Mouse (Mus musculus) liver, embryonic 14.5 days (tissue): ENCODE results near the gene Sncb.

Experiments used
- CTCF ChIP-seq: IDR thresholded peaks from 2 replicates; pipeline ENCODE4 v1.5.1; 2016; ENCODE audit warnings: antibody characterized with exemption, low read depth, control low read depth
- EP300 ChIP-seq: IDR thresholded peaks from 2 replicates; pipeline ENCODE4 v1.6.1; 2016; ENCODE audit warnings: antibody characterized with exemption, low read depth

DNA sequence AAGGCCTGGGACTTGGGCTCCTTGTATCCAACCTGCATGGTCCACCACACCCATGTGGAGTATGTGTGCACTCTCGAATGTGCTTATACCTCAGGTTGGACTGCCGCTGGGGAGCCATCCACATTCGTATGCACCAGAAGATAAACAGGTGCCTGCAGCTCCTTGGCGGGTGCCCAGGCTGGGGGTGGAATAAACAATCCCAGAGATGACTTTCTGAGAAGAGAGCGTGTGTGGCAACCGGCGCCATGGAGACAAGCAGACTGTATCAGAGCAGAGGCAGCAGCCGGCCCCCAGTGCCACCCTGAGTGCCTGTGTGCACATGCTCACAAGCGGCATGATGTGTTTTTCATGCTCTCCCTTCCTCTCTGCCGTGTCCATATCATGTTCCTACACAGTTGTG is 13.7 kb downstream of the Sncb start:
- TF ChIP-seq CTCF (no peak), EP300 (no peak)
